Mouse (Mus musculus) bone marrow, adult 2 months (tissue): ENCODE measurements around the gene Vgll4.

ENCODE experiments used
- CTCF ChIP-seq: fragments of 200-500 bp; IDR thresholded peaks from 2 replicates; pipeline ENCODE4 v1.5.1; 2011; ENCODE audit warnings: low read length, control low read depth; ENCODE audit not compliant: control insufficient read depth, insufficient read depth
- POLR2A ChIP-seq: fragments of 200-500 bp; IDR thresholded peaks from 2 replicates; pipeline ENCODE4 v1.6.1; 2011; ENCODE audit warnings: low read depth, mild to moderate bottlenecking, control low read depth, low read length, borderline replicate concordance; ENCODE audit not compliant: control insufficient read depth

DNA sequence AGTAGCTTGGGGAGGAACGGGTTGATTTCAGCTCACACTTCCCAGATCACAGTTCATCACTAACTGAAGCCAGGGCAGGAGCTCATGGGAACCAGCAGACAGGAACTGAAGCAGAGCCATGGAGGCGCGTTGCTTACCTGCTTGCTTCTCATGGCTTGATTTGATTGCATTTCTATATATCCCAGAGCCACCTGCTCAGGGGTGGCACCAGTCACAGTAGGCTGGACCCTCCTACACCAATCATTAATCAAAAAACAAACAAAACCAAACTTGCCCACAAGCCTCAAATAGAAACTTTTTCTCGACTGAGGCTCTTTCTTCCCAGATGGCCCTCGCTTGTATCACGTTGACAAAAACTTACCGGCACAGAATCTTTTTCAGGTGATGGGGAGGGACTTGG, 12.9 kb upstream of the Vgll4 start:
- TF ChIP-seq CTCF: no peak
- TF ChIP-seq POLR2A: no peak
